Mouse (Mus musculus) inflammation-experienced regulatory T-cells, adult 6 months (primary cell): ENCODE results near the gene Pdha2. TPM values are rescaled to one million over a fixed set of nuclear protein-coding genes. Genes with fewer than 3 reads are reported as not detected.

Experiments
- ATAC-seq: one replicate; pipeline ENCODE4 v1.8.0; 2017
- polyA plus RNA-seq, 3 experiments: library from polyadenylated mRNA; unstranded; fragments of 100-300 nt; shearing (Covaris generic); gene quantifications; one replicate each; pipeline ENCODE4 v1.2.1; 2017

Pdha2 gene
- polyA plus RNA-seq = not detected

- no peak for ATAC-seq
Measured at GRCm38 (mm10) chr3:141212255-141212654, at the start of gene Pdha2. Gene Pdha2 (minus strand): TSS chr3:141212355.

DNA sequence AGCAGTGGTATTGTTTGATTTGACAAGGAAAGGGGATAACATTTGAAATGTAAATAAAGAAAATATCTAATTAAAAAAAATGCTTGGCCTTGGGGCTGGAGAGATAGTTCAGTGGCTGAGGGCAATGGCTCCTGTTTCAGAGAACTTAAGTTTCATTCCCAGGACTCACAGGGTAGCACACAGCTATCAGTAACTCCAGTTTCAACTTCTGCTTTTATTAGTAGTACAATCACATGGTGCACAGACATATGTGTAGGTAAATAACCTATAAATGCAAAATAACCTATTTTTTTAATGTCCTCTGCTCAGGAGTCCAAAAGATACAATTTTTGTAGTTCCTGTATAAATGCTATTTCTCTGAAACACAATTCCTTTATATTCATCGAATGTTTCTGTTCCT lies 48.4 kb upstream of the Pdha2 start:
- no peak for ATAC-seq

- no peak for ATAC-seq
Measured at GRCm38 (mm10) chr3:141251440-141251839, 39.3 kb upstream of the Pdha2 start.

GRCm38 (mm10) chr3:141244725-141245298 lies 32.7 kb upstream of the Pdha2 start:
- no peak for ATAC-seq

- ATAC-seq = no peak
Measured at GRCm38 (mm10) chr3:141238071-141238470, 25.9 kb upstream of the Pdha2 start.

DNA sequence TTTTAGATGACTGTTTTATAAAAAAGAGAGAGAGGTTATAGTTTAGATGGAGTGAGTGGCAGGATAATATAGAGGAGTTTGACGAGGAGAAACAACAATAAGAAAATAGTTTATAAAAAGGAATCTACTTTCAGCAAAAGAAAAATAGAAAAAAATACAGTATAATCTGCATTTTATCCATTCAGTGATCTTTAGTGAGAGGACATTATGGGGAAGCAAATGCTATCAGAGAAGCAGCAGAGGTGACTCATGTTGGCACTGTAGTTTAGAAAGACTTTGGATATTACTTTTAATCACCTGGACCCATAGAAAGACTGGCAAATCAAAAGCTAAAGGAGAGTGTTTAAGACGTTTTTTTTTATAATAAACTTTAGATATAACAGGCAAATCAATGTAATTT lies 17.0 kb upstream of the Pdha2 start:
- ATAC-seq = no peak

- ATAC-seq = no peak
Measured at GRCm38 (mm10) chr3:141222339-141222738, 10.2 kb upstream of the Pdha2 start.

GRCm38 (mm10) chr3:141218561-141218960 lies 6.4 kb upstream of the Pdha2 start:
- ATAC-seq = no peak

GRCm38 (mm10) chr3:141216999-141217398 lies 4.8 kb upstream of the Pdha2 start:
- ATAC-seq = no peak

- no peak for ATAC-seq
Measured at GRCm38 (mm10) chr3:141216237-141216636, 4.1 kb upstream of the Pdha2 start.

DNA sequence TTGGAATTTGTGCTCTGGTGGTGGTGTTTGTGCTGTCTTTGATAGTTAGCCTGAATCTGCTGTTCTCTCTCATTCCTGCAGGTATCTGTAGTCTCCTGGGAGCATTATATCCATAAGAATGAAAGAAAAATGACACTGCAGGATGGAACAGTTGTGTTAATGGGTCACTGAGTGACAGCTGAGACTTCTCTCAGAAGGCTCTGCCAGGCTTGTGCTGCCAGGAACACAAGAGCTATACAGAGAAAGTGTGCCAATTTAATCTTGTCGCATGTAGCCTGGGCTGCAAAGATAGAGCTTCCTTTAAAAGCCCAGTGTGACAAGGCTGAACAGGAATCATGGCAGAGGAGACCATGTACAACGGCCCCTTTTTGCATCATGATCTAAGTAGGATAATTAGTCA lies 2.6 kb upstream of the Pdha2 start:
- no peak for ATAC-seq

DNA sequence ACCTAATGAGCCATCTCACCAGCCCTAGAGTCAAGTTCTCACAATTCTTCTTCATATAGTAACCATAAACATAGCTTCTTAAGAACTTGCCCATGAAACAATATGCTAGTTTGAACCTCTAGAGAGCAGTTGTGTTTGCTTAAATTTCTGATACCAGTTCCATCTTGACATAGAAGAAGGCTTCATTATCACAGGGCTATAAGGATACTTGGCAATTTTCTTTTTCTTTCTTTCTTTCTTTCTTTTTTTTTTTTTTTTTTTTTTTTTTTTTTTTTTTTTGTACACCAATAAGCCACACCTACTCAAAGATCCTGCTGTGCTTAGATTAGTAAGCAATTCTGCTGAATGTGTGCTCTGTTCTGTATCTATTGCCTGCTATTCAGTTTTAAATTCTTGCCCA lies 2.0 kb upstream of the Pdha2 start:
- no peak for ATAC-seq

- ATAC-seq = no peak
Measured at GRCm38 (mm10) chr3:141211644-141212043, 511 bp downstream of the Pdha2 start.

DNA sequence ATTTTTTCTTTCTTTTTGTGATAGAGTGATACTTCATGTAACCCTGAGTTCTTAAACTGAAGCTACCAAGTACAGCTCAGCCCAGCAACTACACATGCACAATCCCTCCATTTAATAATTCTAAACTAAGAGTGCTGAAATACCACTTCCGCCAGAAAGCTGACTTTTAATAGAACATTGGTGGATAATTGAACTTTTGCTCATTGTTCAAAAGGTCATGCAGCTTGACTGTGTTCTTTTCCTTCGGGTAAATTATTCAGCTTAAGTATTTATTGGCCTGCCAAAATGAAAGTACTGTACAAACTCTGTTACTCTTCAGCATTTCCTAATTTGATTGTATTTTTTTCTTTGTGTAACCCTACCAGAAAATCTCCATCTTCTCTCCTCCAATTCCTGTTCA lies 10.4 kb downstream of the Pdha2 start:
- no peak for ATAC-seq

DNA sequence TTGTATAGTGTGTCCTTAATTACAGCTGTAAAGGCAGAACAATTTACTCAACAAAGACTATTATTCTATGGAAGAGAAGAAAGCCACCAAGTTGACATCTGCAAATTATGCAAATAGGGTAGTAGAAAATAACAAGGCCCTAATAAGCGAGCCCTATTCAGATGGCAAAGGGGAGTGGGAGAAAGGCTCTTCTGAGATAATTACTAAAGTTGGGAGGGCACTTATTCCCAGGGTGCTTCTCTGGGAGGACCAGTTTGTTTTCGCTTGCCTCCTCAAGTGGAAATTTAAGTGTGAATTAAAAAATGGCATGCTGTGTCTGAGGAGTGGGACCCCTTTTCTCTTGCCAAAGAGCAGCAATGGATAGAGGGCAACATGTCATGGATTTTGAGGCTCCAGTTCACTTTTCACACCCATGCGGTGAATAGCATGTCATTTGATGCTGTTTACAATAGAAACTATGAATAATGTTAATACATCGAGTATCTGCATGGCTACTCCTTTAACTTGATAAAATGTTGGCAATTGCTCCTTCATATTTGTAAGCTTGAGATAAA lies 14.8 kb downstream of the Pdha2 start:
- no peak for ATAC-seq

GRCm38 (mm10) chr3:141191653-141192052 lies 20.5 kb downstream of the Pdha2 start:
- no peak for ATAC-seq

GRCm38 (mm10) chr3:141190429-141190828 lies 21.7 kb downstream of the Pdha2 start:
- ATAC-seq = no peak

DNA sequence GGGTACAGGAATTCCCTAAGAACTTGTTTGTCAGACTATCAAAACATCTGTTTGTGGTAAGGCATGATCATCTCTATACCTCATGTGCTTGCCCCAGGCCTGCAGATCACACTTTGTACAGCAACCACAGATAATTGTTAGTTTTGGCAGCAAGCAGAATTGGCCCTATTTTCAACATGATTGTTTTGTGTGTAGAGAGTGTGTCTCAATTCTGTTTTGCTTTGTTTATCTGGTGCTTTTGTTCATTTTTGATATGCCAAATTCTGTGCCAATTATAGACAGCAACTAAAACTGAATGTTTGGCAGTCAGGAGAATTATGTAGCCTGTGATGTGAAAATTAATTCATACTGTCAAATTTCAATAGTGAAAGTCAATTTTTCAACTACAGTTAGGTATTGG lies 51.2 kb downstream of the Pdha2 start:
- no peak for ATAC-seq
